Mouse (Mus musculus) frontal cortex, adult (tissue): ENCODE results near the gene Meis1.

ENCODE experiments used
- ATAC-seq: cut with Nextera tagmentation; 2 replicates; pipeline ENCODE4 v1.9.2; 2017; ENCODE audit warnings: mild to moderate bottlenecking, moderate library complexity, mixed read lengths; ENCODE audit not compliant: low TSS enrichment

Gene Meis1

DNA sequence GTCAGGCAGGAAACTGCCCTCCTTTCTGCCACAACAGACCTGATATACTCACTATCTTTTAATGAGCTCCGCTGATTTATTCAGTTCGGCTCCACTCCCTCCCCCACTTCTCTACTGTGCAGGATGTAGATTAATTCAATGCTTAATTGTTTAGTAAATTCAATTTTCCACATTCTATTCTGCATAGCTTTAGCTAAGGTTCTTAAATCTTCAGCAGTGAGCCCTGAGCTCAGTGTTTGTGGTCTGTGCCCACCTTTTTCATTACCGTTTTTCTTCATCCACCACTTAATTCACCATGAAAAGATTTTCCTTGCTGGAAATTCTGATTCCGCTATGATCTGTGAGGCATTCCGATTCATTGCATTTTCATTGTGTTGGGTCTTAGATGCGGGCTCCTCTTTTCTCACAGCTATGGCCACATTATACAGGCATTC lies 28.5 kb downstream of the Meis1 start:
- ATAC-seq, result no peak

DNA sequence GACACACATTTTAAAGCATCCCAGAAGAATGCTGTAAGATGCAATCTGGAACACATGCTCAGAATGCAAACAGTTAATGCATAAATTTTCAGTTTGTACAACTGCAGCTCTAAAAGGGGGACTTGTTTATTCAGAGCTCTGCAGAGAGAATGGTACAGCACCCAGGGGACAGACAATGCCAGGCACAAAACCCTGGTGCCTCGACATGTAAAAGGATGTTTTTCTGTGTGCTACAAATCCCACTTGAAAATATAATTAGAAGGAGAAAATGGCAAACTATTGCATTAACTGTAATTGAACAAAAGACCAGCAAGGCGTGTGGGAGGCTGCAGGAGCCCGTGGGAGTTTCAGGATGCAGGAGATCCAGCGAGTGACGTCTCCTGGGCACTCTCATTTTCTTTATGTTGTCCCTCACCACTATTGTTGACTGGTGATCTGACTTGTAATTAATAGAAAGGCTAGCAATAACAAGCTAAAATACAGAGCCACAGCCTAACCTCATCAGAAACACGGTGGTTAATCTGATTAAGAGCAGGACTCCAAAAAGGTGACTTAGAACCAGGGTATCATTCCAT lies 29.0 kb downstream of the Meis1 start:
- ATAC-seq, result no peak

DNA sequence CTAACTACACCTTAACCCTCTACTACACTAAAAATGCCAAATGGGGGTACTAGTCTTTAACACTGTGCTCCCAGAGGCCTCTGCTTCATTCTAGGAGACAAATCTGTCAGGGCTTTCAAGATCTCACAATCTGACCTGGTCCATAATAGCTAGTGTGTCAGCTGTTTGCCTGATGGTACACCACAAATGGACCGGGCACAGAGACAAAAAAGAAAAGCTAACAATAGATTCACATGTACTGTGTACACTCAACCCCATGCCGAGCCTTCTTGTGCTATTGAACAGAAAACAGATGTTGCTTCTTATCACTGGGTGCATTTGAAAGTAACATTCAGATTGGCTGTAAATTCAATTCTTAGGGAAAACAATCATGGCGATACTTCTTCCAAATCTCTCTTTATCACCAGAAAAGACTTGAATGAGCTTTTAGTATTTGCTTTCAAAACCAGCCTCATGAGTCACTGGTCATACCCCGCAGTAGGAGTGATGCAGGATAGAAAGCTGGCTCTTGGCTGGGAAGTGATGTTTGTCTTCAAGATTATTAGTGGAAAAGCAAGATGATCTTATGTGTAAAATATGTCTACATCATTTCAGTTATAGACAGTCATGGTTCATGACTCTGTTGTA lies 30.0 kb downstream of the Meis1 start:
- no peak for ATAC-seq

DNA sequence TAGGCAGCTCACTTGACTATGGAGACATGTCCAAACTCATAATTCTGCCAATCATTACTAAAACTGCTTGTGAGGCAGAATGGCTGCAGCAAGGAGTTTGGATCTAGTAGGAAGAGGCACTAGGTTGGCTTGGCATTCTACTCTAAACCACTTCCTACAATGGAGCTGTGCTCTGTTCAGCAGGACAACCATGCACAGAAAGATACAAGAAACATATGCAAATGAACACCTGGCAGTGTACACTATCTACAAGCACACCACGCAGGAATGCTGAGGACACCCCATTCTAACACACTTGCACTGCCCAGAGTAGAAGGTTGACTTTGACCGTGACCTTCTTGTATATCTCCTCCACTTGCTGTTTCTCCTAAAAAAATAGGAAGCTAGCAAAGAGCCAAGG lies 35.0 kb downstream of the Meis1 start:
- ATAC-seq, result no peak

DNA sequence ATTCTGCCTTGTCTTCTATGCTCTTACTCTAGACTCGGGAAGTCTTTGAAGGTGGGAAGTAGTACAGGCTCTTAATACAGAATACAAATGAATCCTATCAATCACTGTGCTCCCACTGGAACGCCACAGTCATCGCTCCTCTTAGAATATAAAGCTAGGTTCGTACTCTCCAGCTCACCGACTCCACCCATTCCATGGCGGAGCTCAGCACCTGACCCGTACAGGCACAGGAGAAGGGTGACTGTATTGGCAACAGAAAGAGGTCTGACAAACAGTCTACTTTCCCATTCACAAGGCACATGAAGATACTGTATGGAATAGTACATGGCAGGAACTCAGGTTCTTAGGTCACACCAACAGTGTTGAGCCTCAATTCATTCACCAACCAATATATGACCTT lies 35.5 kb downstream of the Meis1 start:
- no peak for ATAC-seq

DNA sequence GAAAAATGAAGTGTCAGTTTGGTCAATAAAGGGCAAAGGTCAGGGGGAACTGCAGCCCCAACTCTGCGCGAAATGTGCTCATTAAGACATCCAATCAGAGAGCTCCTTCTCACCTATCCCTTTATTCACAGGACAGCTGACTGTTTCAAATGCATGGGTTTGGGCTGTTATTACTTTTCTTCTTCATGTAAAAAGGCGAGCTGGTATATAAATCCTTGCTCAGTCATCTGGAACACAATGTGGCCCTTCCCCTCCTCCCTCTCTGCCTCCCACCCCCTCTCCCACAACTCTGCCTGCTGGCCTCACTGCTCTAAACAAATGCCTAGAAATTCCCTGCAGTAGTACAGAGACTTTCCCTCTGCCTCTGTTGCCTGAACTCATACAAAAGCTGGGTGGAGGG lies 36.5 kb downstream of the Meis1 start:
- ATAC-seq, result no peak

DNA sequence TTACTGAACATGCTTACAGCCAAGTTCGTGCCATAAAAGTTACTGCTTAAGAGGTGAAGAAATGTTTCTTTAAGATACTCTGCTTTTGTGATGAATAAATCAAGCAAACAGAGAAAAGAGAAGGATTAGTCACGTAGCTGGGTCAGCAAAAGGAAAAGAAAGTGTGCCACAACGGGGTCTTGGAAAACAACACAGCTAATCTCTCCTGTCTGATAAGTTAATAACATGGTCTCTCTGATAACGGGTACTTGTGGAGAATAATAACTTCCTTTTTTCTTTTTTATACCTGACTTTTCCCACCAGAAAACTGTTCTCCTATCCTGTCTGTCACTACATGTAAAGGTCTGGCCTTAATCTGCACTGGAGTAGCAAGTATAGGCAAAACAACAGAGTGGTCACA lies 37.4 kb downstream of the Meis1 start:
- ATAC-seq, result no peak

DNA sequence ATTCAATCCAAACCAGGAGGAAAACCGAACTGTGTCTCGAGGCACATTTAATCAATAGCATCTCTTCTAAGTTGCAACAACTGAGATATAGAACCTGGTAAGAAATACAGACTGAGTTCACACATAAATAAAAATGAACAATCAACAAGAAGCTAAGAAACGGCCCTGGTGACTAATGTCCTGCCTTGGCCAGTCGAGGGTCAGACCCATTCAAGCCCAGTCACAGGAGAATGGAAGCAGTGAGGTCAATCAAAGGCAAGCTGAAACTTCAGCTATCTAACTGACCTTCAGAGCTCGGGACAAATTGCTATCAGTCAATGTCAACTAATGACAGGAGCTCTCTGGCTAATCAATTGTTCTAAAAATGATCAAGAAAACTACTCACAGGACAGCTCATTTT lies 38.2 kb downstream of the Meis1 start:
- ATAC-seq, result no peak

DNA sequence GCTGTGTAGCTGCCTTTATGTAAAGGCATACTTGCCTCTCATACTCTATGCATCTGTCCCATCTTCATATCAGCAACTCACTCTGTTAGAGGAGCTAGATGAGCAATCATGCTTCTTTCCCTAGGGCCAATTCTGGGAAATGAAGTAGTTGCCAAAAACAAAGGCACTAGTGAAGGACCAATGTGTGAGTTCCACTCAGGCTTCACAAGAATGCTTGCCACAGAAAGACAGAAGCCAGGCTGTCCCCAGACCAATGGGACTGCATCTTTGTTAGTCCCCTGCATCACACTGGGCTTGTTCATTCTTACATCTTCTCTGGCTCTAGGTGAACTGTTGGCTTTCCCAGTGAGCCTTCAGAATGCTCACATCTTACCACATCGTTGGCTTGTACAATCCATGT lies 43.7 kb downstream of the Meis1 start:
- no peak for ATAC-seq

DNA sequence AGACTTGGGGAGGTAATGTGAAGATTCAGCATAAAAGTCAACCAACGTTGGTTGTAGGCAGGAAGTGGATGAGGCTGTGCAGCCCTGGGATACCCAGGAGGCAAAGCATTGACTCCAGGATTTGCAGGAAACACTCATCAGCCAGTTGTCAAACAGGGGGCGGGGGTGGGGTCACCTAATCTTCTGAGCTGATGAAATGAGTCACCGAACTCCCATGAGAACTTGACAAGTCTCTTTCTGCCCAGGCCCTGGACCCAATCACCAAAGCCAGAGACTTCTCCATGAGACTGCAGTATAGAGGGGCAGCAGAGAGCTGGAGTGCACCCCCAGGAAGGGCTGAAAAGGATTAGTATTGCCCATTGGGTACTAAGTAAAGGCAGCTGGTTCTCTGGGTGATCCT lies 45.0 kb downstream of the Meis1 start:
- no peak for ATAC-seq

DNA sequence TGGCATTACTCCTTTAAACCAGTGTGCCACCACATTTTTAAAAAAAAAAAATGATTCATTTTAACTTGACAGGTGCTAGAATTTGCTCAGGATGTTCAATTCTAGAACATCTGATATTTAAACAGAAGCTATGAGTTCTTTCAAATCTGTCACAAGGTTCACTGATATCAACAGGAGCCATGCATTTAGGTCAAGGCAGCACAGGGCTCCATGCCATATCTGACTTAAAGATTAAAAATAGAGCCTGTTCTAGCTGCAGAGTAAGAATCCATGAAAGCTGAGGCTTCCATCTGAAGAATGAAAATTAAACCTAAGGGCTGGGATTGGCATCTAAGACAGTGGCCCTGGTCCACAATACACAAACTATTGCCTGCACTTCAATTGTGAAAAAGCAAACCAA lies 45.8 kb downstream of the Meis1 start:
- ATAC-seq, result no peak

DNA sequence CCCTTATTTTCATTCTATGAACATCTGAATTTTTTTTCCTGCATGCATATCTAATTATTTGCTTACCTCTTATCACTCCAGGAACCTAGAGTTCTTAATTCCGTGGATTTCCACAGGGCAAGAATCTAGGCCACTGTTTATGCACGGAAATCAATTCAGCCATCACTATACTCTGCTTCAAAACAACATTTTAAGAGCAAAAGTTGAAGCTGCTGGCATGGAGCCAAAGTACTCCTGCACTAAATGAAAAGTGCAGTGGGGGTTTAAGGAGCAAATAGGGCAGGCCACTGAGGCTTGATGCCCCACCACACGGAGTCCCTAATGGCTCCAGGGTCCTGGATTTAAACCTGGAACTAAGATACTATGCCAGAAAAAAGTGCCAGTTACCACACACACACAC lies 47.2 kb downstream of the Meis1 start:
- ATAC-seq, result no peak

DNA sequence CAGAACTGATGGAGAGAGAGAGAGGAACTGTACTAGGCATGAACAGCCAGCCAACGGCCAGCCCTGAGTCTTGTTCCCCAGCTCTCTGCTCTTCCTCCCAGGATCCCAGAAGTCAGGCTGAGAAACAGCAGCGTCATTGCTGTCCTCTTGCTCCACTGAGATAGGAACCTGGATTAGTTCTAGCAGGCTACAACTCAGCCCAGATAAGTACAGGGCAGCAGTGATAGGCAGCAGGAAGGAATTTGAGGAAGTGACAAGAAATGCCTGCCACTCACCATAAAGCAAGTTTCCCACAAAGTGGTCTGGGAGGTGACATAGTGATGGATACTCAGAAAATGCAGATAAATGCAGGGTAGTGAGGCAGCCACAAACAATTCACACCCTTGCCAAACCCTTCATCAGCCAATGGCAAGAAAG lies 48.9 kb downstream of the Meis1 start:
- no peak for ATAC-seq

DNA sequence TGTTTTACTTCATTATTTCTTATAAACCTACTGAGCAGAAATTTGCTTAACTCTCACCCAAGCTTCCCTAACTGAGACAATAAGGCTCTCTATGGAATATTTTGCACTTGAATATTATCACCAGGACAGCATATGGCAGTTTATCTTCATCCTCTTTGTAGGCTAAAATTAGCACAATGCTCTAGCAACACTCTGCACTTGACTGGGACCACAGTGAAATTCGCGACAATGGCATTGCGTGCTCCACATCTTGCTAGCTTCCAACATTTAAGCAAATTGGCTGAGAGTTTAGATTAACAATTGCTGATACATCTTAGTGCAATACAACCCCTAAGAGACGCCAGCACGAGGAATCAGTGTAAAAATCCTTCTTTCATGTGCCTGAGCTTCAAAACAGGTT lies 54.4 kb downstream of the Meis1 start:
- ATAC-seq, result no peak

DNA sequence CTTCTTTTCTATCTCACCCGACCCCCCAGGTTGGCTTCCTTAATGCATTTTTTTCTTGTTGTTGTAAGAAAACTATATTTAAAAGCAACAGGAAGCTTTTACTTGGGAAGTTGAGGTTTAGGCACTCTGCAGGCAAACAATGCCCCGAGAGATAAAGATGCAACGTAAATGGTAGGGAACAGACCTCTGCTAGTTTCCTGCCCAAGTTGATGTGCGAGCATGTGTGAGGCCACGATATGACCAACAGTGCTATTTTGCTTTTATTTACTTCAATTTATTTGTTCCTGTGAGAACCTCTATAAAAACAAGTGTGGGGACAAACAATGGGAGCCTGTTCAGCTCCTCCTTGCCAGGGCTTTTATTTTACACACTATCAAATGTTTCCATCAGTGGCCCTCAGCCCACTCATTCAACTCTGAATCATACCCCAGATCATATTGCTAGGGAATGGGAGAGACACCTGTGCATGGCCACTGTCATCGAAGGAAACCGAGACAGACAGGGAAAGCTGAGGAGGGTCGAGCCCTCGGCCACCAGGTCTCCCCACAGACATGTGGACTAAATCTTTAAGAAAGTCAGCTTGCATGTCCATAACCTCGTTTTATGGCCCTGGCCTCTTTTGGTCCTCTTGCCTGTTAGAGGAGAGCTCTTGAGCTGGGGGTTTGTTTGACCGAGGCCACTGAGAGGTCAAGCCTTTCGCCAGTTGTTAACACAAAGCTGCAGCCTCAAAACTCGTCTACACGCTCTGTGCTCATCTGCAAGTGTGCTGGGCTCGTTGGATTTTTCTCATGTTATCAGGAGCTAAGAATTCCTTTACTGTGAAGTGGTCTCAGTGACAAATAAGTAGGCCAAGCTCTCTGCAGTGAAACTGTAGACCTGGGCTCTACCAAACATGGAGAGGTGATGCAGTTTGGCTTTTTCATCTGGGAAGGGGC lies 55.3 kb downstream of the Meis1 start:
- ATAC-seq, result no peak

DNA sequence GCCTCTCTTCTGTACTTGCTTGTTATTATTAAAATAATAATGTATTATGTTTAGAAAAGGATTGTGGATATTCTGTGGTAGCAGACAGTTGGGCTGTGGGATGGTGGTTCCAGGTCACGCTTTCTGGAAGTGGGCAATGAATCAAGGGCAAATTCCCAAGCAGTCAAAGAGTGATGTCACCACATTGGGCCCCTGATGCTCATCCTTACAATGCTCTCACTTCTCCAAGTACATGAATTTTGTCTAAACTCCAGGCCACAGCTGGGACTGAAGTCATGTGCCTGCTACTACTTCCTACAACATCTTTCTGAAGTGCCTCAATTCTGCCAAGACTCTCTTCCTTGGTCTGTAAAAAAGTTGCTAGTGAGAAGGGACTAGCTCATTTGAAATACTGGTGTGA lies 59.3 kb downstream of the Meis1 start:
- no peak for ATAC-seq

DNA sequence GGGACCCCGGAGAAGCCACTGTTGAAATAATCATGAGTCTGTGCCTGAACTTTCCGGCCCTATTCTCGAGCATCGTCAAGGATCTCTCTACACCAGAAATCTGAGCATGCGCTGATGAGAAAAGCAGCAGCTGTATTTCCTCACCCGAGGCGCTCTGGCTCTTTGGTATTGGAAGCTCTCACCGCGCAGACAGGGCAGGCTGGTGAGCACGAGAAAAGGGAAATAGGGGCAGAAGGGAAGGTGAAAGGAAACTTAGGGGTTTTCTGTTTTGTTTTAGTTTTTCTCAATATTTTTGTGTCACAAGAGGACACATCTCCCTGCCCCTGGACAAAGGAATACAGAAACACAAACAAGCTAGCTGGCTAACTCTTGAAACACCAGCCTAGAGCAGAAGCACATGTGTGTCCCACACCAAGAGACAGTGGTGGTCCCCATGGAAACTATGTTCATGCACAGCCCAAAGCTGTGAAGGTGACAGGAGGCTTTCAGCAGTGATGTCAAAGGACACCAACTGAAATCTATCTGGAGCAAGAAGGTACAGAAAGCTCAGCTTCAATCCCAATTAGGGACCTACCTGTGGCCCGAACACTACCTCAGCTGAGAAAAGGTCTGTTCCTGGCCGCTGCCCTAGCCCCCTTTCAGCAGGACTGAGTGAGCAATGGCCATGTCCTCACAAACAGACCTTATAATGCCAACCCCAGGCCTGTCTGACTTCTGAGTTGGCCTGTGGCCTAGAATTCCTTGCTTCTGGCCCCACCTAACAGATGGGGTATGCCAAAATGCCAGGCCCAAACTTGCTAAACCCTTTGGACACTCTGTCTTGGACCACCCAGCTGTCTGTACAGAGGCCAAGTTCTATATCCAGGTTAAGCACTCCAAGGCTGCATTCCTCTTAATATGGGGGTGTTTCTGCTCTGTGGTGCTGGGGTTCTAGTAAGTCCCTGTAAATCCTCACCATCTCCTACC lies 60.7 kb downstream of the Meis1 start:
- no peak for ATAC-seq

DNA sequence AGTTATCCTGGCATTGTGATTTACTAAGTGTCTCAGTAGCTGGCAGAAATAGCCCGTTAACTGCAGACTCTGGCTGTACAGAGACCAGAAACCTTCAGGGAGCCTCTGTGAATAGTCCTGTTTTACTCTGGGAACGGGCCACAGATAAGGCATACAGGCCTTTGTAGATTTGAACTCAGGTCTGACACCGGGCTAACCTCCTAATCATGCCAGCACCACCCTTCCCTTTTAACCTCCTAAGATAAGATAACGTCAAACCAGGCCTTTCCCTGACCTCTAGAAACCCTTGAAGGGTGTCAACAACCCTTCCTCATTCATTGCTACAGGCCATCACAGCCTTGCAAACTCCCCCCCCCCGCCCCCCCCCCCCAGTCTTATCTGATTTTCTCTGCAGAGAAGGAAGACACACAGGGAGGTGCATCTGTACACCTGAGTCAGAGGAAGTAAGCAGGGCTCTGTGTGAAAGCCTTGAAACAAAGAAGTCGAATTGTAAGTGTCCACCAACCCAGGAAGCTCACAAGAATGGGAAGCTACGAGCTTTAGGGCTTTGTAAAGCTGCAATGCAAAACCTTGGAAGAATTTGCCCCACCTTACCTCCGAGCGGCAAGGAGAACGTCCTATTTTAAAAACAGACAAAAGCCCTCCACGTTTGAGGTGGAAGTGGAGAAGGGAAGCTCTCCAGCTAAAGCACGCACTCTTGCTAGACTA lies 61.5 kb downstream of the Meis1 start:
- no peak for ATAC-seq

DNA sequence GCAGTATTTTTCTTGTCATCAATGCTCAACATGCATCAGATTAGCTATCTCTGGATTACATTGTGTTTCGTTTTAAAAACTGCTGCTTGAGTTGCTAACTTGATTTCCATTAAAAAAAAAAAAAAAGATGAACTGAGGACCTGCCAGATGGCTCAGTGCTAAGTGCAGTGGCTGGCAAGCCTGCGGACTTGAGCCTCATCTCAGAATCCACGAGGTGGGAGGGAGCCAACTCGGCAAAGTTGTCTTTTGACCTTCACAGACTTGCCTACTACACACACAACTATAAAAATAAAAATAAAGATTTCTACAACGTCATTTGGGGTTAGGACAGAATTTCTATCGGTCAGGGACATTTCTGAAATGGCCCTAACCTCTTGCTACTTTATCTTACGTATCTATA lies 62.8 kb downstream of the Meis1 start:
- ATAC-seq, result no peak

DNA sequence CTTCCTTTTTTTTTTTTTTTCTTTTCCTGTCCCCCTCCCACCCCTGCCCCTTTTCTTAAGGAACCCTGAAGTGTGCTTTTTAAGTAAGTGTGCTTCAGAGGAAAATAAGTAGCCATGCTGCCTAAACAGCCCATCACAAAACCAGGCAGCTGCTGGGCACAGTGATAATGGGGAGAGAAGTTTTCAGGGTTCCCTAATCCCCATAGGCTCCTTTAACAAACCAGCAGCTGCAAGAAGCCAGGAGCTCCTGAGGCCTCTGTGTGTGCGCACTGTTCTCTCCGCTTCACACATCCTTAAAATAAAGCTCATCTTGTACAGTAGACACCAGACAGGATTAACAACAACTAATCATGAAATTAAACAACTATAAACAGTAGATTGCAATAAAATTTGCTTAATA lies 63.9 kb downstream of the Meis1 start:
- no peak for ATAC-seq

DNA sequence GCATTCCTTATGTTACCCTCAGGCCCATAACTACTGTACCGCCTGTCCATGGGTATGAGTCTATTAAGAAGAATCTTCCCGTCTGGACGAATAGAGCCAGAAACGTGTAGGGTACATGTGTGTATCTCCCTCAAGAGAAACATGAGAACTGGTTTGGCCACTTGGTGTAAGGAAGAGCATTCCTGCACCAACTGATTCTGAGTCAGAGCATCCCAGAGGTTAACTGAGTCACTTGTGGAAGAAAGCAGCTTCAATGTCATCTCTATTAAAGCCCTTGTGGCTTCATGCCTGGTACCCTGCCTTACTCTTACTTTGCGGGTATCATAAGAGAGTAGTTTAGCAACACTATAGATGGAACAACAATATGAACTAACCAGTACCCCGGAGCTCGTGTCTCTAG lies 64.9 kb downstream of the Meis1 start:
- ATAC-seq, result no peak
